Mouse (Mus musculus) heart, postnatal 10 days (tissue): ENCODE data around the gene Dusp10. TPM values are rescaled to one million over a fixed set of nuclear protein-coding genes. Genes with fewer than 3 reads are reported as not detected.

Source experiments
- DNase-seq, 2 experiments: peaks; one replicate each; pipeline ENCODE4 v3.0.0; 2021
- intact Hi-C: fragments of 180-260 bp; cut with DNase I; formaldehyde crosslinking; loops from one replicate; pipeline ENCODE4 v1.15.1; 2025
- total RNA-seq, 2 experiments: library from RNA; stranded (reverse); gene quantifications; 2 replicates each; pipeline ENCODE4 v1.2.3; 2021

Gene Dusp10
- total RNA-seq, 2 experiments from 2014 or later, result 11.1 to 12.9 TPM

DNA sequence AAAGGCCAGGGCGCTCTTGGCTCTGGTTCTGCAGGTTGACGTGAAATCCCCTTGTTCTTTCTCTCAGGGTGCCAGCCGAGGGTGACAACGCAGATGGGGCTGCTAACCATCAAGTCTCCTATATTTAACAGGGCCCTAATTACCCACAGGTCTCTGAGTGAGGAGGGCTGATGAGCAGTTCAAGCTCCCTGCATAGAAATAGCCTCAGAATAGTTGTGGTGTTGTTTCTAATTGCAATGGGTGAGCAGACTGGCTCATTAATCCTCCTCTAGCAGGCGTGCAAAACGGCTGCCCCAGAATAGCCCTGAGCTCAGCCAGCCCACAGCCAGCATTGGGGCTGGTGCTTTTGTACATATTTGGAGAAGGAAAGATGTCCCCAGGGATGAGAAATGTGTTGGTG, 77.4 kb downstream of the Dusp10 start:
- DNase-seq, result no peak
- intact Hi-C loops, result no loop called here

- intact Hi-C loops, result no loop called here
- DNase-seq, result no peak
Observed at GRCm38 (mm10) chr1:184094914-184095313, 81.8 kb downstream of the Dusp10 start.

- no peak for DNase-seq
- intact Hi-C loops, result no loop called here
Observed at GRCm38 (mm10) chr1:184100414-184100813, 87.3 kb downstream of the Dusp10 start.

DNA sequence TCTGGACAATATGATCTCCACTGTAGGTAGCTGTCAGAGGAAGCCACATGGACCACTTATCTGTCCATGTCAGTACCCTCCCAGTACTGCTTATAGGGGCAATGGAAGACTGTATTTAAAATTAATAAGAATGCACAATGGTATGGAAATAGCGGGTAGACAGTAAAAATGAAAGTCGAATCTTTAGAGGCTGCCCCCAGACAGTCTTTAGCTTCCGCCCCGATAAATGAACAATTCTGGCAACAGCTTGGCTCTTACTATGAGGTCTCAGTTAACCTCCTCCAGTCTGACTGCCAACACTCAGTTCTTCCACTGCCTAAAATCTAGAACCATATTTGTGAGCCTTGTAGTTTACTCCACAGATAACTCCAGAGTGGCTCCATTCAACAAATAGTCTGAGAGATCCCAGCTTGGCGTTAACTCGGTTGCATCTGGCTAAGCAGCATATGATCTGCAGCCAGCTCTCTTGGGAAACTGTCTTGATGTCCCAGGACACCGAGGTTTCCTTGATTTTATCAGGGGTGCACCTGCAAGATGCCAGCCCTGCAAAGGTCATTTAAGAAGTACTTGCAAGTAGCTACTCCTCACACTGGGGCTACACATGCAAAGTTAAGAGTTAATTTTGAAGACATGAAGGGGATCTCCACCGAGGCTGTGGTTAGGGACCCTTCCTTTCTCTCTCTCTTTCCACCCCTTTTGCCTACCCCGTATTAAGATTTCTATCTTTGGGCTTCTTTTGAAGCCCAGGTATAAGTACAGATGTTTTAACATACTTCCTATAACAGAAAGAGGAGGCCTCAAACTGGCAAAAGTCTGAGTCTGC, 88.0 kb downstream of the Dusp10 start:
- DNase-seq, result no peak
- intact Hi-C loops, result no loop called here

DNA sequence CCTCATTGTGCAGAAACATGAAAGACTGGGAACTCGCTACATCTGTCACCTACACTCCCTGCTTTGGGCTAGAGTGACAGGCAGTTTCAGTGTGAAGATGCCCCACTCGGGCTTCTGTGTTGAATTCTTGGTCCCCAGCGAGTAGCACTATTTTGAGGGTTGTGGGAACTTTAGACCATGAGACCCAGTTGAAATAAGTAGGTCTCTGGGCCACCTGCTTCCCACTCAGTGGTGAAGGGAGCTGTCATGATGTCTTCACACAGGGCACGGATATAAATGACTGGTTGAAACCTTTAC, 88.6 kb downstream of the Dusp10 start:
- intact Hi-C loops, result no loop called here
- no peak for DNase-seq

GRCm38 (mm10) chr1:184106832-184107231, 93.7 kb downstream of the Dusp10 start:
- intact Hi-C loops, result no loop called here
- DNase-seq, result no peak

- DNase-seq, result no peak
- intact Hi-C loops, result no loop called here
Observed at GRCm38 (mm10) chr1:184107448-184107847, 94.3 kb downstream of the Dusp10 start.

DNA sequence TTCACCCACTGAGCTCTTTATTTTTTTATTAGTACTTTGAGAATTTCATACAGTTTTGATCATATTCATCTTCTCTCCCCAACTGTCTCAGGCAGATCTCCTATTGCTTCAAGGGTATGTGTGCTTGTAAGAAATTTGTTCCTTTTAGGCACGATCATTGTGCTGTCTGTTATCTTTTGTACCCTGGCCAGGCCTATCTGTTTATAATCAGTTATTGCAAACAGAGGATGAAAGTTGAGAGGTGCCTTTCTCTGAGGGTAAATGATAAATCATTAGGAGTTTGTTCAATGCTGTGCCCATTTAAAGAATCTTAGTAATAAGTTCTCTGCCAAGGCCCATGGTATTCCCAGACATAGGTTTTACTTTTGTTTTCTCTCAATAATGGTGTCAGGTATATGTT, 95.2 kb downstream of the Dusp10 start:
- intact Hi-C loops, result loop anchor here (1.0 kb wide), 1 partner anchor 29 kb away; no protein-coding TSS in a partner anchor
- no peak for DNase-seq

DNA sequence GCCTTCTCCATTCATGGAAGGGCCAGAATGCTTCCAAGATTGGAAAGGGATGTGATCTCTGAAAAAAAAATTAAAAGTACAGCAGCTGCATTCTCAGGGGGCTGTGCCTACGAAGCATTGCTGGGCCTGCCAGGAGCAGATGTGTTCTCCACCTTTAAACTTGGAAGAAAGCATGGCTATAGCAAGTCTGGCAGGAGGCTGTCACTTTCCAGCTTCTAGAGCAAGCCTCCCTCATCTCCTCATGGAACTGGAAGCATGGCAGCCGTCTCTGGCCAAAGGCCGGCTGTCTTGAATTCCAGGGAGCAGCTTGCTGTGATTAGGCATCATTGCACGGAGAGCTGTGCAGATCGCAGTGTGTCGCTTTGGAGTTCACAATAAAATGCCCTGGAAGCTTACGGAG, 104.5 kb downstream of the Dusp10 start:
- intact Hi-C loops, result no loop called here
- DNase-seq, result peak; percentile 21 to 34

GRCm38 (mm10) chr1:184117991-184118390, 104.9 kb downstream of the Dusp10 start:
- intact Hi-C loops, result no loop called here

DNA sequence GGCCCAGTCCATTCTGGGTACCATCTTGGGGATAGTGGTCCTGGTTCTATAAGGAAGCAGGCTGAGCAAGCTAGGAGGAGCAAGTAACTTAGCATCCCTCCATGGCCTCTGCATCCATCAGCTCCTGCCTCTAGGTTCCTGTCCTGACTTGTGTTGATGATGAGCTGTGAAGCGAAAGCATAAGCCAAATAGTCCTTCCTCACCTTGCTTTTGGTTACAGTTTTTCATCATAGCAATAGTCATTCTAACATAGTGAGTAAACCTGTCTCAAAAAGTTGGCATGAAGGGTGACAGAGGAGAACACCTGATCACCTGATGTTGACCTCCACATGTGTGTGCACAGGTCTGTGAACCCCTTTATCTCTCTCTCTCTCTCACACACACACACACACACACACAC, 105.5 kb downstream of the Dusp10 start:
- intact Hi-C loops, result no loop called here
- DNase-seq, result no peak

More at GRCm38 (mm10) chr1:184117991-184118390, 104.9 kb downstream of the Dusp10 start:
- DNase-seq, result no peak

Other genes starting within 250 kb of the Dusp10 start
- gene 1700056E22Rik, start 21.0 kb downstream of the Dusp10 start, total RNA-seq, result 1 to 10 TPM; 1.1 to 2.0 TPM